Mouse (Mus musculus) hindbrain, postnatal 0 days (tissue): ENCODE data around the gene Golga1. TPM values are rescaled to one million over a fixed set of nuclear protein-coding genes. Genes with fewer than 3 reads are reported as not detected.

Source experiments
- ATAC-seq: fragments of 200-750 bp; cut with Nextera tagmentation; 2 replicates; pipeline ENCODE4 v1.8.0; 2017; ENCODE audit warnings: mild to moderate bottlenecking, moderate TSS enrichment, moderate library complexity
- DNase-seq: peaks from one replicate; pipeline ENCODE4 v3.0.0-alpha.2; 2015; ENCODE audit warnings: low spot score
- H3K27ac ChIP-seq: fragments of 300-500 bp; sonication (generic); 2 replicates; pipeline ENCODE4 v1.5.1; 2014; ENCODE audit warnings: mild to moderate bottlenecking
- H3K27me3 ChIP-seq: fragments of 300-500 bp; sonication (generic); 2 replicates; pipeline ENCODE4 v1.6.1; 2014; ENCODE audit warnings: low read length, mixed read lengths; ENCODE audit not compliant: insufficient read depth
- H3K36me3 ChIP-seq: fragments of 300-500 bp; sonication (generic); 2 replicates; pipeline ENCODE4 v1.6.1; 2014; ENCODE audit warnings: low read length, mixed read lengths; ENCODE audit not compliant: insufficient read depth
- H3K4me1 ChIP-seq: fragments of 300-500 bp; sonication (generic); 2 replicates; pipeline ENCODE4 v1.6.1; 2014; ENCODE audit warnings: antibody characterized with exemption, low read length, mixed read lengths; ENCODE audit not compliant: insufficient read depth
- H3K4me2 ChIP-seq: fragments of 300-500 bp; sonication (generic); 2 replicates; pipeline ENCODE4 v1.6.1; 2014; ENCODE audit warnings: low read depth, mild to moderate bottlenecking, low read length, moderate library complexity, mixed read lengths
- H3K4me3 ChIP-seq: fragments of 300-500 bp; sonication (generic); 2 replicates; pipeline ENCODE4 v1.5.1; 2014; ENCODE audit warnings: low read length
- H3K9ac ChIP-seq: fragments of 300-500 bp; sonication (generic); replicated peaks from 2 replicates; pipeline ENCODE4 v1.6.1; 2014; ENCODE audit warnings: mild to moderate bottlenecking, low read length, moderate library complexity, mixed read lengths
- H3K9me3 ChIP-seq: fragments of 300-500 bp; sonication (generic); 2 replicates; pipeline ENCODE4 v1.6.1; 2016; ENCODE audit warnings: low read length, mixed read lengths
- CTCF ChIP-seq: IDR thresholded peaks from 2 replicates; pipeline ENCODE4 v1.5.1; 2016; ENCODE audit warnings: antibody characterized with exemption, control low read depth, low read depth
- WGBS: fragments of 180-500 bp; shearing (Covaris S2); extraction: QIAGEN DNeasy Blood & Tissue Kit; methylation state at CpG from one replicate; pipeline ENCODE4 v1.1.7; 2014; 5-methylcytosine and 5-hydroxymethylcytosine counted together
- polyA plus RNA-seq: library from polyadenylated mRNA; unstranded; fragments of >200 nt; fragmentation: Nextera tagmentation; extraction: Ambion mirVana; gene quantifications from 2 replicates; pipeline ENCODE4 v1.2.1, GENCODE M21; 2015
- total RNA-seq: library from RNA; depleted of rRNA; stranded (reverse); fragments of >200 nt; gene quantifications from 2 replicates; pipeline ENCODE4 v1.2.3, GENCODE M21; 2014

The Golga1 gene
- total and polyA plus RNA-seq, 2 experiments from 2014 or later = 17.4 to 27.7 TPM

DNA sequence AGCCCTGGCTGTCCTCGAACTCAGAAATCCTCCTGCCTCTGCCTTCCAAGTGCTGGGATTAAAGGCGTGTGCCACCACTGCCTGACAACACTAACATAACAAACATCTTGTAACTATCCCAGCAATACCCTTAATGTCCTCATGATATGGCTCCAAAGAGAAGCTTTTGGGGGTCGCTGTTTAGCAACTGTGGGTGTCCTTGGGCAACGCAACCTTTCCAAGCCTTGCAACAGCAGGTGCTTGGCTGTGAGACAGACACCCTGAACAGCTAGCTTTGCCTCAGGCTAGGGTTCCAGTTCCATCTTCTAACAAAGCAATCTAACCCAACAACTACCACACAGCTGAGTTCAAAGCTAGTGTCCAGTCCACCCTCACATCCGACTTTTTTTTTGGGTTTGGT is 61.8 kb downstream of the Golga1 start:
- no peaks in the 10 kb centered on the region for H3K27me3 ChIP-seq
- ATAC-seq (no peak), DNase-seq (no peak)
- H3K9ac ChIP-seq = peak overlapping the region; percentile 73; the same call in 1 of the 2 replicates
- 66% methylated on average over 5 of the region's 5 CpGs for WGBS
- peaks cover 31% of the 10 kb centered on the region for H3K36me3 ChIP-seq
- no peaks in the 10 kb centered on the region for H3K9me3 ChIP-seq
- H3K4me3 ChIP-seq = peak overlapping the region; percentile 57; the same call in 1 of the 2 replicates
- peaks cover 16% of the 10 kb centered on the region; the same call in 1 of the 2 replicates for H3K4me1 ChIP-seq
- H3K4me2 ChIP-seq = peak overlapping the region; percentile 80
- no peak for TF ChIP-seq CTCF
- H3K27ac ChIP-seq = no peak overlapping the region

DNA sequence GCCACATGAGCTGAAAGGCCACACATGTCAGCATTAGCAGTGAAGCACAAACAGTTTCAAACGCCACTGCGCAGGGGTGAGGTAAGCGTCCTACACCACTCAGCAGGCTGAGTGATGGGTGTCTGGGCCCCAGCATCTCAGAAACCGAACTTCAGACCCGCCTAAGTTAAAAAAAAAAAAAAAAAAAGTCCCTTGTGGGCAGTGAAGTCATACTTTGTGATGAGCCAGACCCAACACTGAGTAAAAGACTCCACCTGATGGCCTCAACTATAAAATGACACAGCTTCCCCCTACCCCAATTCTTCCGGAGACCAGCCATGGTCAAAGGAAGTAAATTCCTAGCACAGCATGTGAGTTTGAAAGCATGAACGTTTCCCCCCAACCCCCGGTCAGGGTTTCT is 62.2 kb downstream of the Golga1 start:
- no peak overlapping the region for H3K4me3 ChIP-seq
- H3K9me3 ChIP-seq = no peaks in the 10 kb centered on the region
- TF ChIP-seq CTCF = no peak
- peak overlapping the region; percentile 80 for H3K4me2 ChIP-seq
- H3K9ac ChIP-seq = no peak overlapping the region
- 44% methylated on average over 8 of the region's 8 CpGs for WGBS
- H3K4me1 ChIP-seq = peaks cover 16% of the 10 kb centered on the region; the same call in 1 of the 2 replicates
- ATAC-seq (no peak), DNase-seq (no peak)
- no peak overlapping the region for H3K27ac ChIP-seq
- peaks cover 31% of the 10 kb centered on the region for H3K36me3 ChIP-seq
- no peaks in the 10 kb centered on the region for H3K27me3 ChIP-seq

DNA sequence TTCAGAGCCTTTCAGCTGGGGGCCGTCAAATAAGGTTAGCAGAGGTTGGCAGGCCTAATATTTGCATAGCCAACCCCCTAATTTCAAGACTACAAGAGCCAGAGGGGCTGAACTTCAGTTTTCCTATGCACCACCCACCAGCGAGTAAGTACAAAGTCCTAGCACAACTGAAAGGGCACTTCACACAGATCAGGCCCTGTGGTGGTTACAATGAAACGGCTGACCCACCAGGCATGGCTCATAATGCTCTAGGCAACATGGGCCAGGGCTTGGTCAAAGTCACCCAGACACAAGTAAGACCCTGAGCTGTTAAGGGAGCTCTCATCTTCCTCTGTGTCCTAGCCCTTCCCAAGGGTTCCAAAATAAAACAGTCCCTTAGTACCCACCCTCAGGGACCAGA is 63.5 kb downstream of the Golga1 start:
- peaks cover 31% of the 10 kb centered on the region for H3K36me3 ChIP-seq
- no peak overlapping the region for H3K27ac ChIP-seq
- no peaks in the 10 kb centered on the region for H3K9me3 ChIP-seq
- H3K4me2 ChIP-seq = no peak overlapping the region
- peaks cover 11% of the 10 kb centered on the region; the same call in 1 of the 2 replicates for H3K4me1 ChIP-seq
- H3K9ac ChIP-seq = no peak overlapping the region
- no peak for TF ChIP-seq CTCF
- ATAC-seq (no peak), DNase-seq (no peak)
- 80% methylated on average over 3 of the region's 3 CpGs for WGBS
- no peak overlapping the region for H3K4me3 ChIP-seq
- H3K27me3 ChIP-seq = no peaks in the 10 kb centered on the region

- 85% methylated on average over 4 of the region's 4 CpGs for WGBS
- Histone ChIP-seq H3K9ac (no peak overlapping the region), H3K9me3 (no peaks in the 10 kb centered on the region), H3K4me2 (no peak overlapping the region), H3K27me3 (no peaks in the 10 kb centered on the region), H3K27ac (no peak overlapping the region), H3K4me1 (peaks cover 7% of the 10 kb centered on the region; the same call in 1 of the 2 replicates), H3K36me3 (peaks cover 31% of the 10 kb centered on the region), H3K4me3 (no peak overlapping the region)
- no peak for ATAC-seq
- TF ChIP-seq CTCF = no peak
- DNase-seq = no peak
These were observed 64.8 kb downstream of the Golga1 start for GRCm38 (mm10) chr2:39000587-39000919.

DNA sequence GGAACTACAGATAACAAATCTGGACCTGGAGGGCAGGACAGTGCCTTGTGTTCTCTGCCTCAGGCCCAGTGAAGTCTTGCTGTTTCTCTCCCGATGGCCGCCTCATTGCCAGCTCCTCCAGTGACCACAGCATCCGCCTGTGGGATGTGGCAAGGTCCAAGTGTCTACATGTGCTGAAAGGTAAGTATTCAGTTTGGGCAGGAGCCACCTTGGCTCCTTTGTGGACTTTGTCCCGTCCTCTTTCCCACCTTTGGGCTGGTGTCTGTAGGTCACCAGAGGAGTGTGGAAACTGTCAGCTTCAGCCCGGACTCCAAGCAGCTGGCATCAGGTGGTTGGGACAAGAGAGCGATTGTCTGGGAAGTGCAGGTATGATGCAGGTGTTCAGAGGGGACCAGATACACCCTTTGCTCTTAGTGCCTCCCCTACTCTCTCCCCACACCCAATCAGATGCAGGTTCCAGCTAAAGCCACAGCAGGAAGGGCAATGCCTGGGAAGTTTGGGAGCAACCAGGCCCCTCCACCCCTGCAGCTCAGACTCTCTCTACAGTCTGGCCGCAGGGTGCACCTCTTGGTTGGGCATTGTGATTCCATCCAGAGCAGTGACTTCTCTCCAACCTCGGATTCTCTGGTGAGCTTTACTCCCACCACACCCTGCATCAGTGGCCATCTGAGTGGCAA is 65.3 kb downstream of the Golga1 start:
- ATAC-seq = no peak
- no peak overlapping the region for H3K9ac ChIP-seq
- 76% methylated on average over 8 of the region's 8 CpGs for WGBS
- H3K4me3 ChIP-seq = no peak overlapping the region
- no peak overlapping the region for H3K27ac ChIP-seq
- no peak for TF ChIP-seq CTCF
- H3K4me2 ChIP-seq = no peak overlapping the region
- no peaks in the 10 kb centered on the region for H3K9me3 ChIP-seq
- DNase-seq = no peak
- H3K27me3 ChIP-seq = no peaks in the 10 kb centered on the region
- peaks cover 31% of the 10 kb centered on the region for H3K36me3 ChIP-seq
- peaks cover 7% of the 10 kb centered on the region; the same call in 1 of the 2 replicates for H3K4me1 ChIP-seq

- Histone ChIP-seq H3K27ac (no peak overlapping the region), H3K4me1 (peaks cover 7% of the 10 kb centered on the region; the same call in 1 of the 2 replicates), H3K36me3 (peaks cover 31% of the 10 kb centered on the region), H3K4me2 (no peak overlapping the region), H3K4me3 (no peak overlapping the region), H3K9me3 (no peaks in the 10 kb centered on the region), H3K27me3 (no peaks in the 10 kb centered on the region), H3K9ac (no peak overlapping the region)
- TF ChIP-seq CTCF = no peak
- WGBS = 63% methylated on average over 4 of the region's 4 CpGs
- DNase-seq (no peak), ATAC-seq (no peak)
These were observed 66.0 kb downstream of the Golga1 start for GRCm38 (mm10) chr2:38999381-38999780.
